Mouse (Mus musculus): Measurements from ENCODE around the gene Vmn1r138.
"Not testable (repeated sequence)": the region's sequence is repeated elsewhere in the genome, so short reads cannot be mapped to it uniquely, and the experiment has no call there.

Gene Vmn1r138

GRCm38 (mm10) chr7:22028797-22029196 lies at the start of gene Vmn1r138:
Gene Vmn1r138, minus strand, starts transcription at chr7:22028897.
- POLR2A ChIA-PET, CTCF ChIA-PET: not testable (repeated sequence)

- CTCF ChIA-PET, POLR2A ChIA-PET: not testable (repeated sequence)
Measured at GRCm38 (mm10) chr7:22068757-22069156, 40.1 kb upstream of the Vmn1r138 start, which contains the start of gene Vmn1r139. Gene Vmn1r139, plus strand, starts transcription at chr7:22069057.

- POLR2A ChIA-PET = not testable (repeated sequence)
Measured at GRCm38 (mm10) chr7:22056205-22056604, 27.5 kb upstream of the Vmn1r138 start, which contains the start of gene Gm6176. Gene Gm6176, minus strand, starts transcription at chr7:22056305.

GRCm38 (mm10) chr7:21994287-21994686 lies 34.4 kb downstream of the Vmn1r138 start, which contains the start of gene Vmn1r137:
Gene Vmn1r137, plus strand, starts transcription at chr7:21994587.
- CTCF ChIA-PET, POLR2A ChIA-PET: not testable (repeated sequence)

More at GRCm38 (mm10) chr7:22056205-22056604, 27.5 kb upstream of the Vmn1r138 start, which contains the start of gene Gm6176:
- CTCF ChIA-PET = not testable (repeated sequence)

Measured in embryonic stem cell, embryonic (primary cell).